Mouse (Mus musculus) heart, postnatal 0 days (tissue): Measurements from ENCODE around the gene Elk4.

Experiments used
- CTCF ChIP-seq: IDR thresholded peaks from 2 replicates; pipeline ENCODE4 v1.5.1; 2016; ENCODE audit warnings: antibody characterized with exemption, control low read depth, low read depth
- EP300 ChIP-seq: IDR thresholded peaks from 2 replicates; pipeline ENCODE4 v1.6.1; 2016; ENCODE audit warnings: antibody characterized with exemption, low read depth

GRCm38 (mm10) chr1:131995062-131995461 is 12.3 kb upstream of the Elk4 start:
- TF ChIP-seq CTCF (peak; percentile 69), EP300 (no peak)
